Mouse (Mus musculus) megakaryocyte, embryonic 14.5 days (primary cell): ENCODE measurements around the gene 2700081O15Rik.

Source experiments
- FLI1 ChIP-seq: IDR thresholded peaks from 2 replicates; pipeline ENCODE4 v1.6.1; 2012; ENCODE audit warnings: low read length, inconsistent platforms, mixed read lengths
- GATA1 ChIP-seq: IDR thresholded peaks from 3 replicates; pipeline ENCODE4 v1.6.1; 2012; ENCODE audit warnings: mixed read lengths, low read length, inconsistent platforms, borderline replicate concordance

- no peak for TF ChIP-seq GATA1
- TF ChIP-seq FLI1, result no peak
These were observed 35.0 kb upstream of the 2700081O15Rik start for GRCm38 (mm10) chr19:7382248-7382902.
